Mouse (Mus musculus) MEL (cell line): ENCODE measurements around the gene Ccdc175.

Experiments used
- CHD2 ChIP-seq: IDR thresholded peaks from 2 replicates; pipeline ENCODE4 v1.6.1; 2011; ENCODE audit warnings: low read length, improper control_type of control experiment
- CTCF ChIP-seq, 3 experiments: IDR thresholded peaks in 2 of 3; conservative IDR thresholded peaks in 1 of 3; 2 replicates each; pipeline ENCODE4 v1.5.1; 2011 to 2012; ENCODE audit warnings: low read length in 3 of 3, low read depth in 2 of 3, mild to moderate bottlenecking in 2 of 3, improper control_type of control experiment in 1 of 3, inconsistent platforms in 1 of 3, mixed read lengths in 1 of 3, moderate library complexity in 1 of 3; ENCODE audit not compliant: control insufficient read depth in 1 of 3, insufficient read depth in 1 of 3, poor library complexity in 1 of 3, severe bottlenecking in 1 of 3
- NRF1 ChIP-seq: IDR thresholded peaks from 2 replicates; pipeline ENCODE4 v1.6.1; 2014; ENCODE audit warnings: low read depth, mild to moderate bottlenecking, inconsistent platforms, low read length, improper control_type of control experiment, moderate library complexity; ENCODE audit not compliant: poor library complexity, insufficient read depth, severe bottlenecking
- POLR2A ChIP-seq, 2 experiments: IDR thresholded peaks; 2 replicates each; pipeline ENCODE4 v1.6.1; 2011 to 2012; ENCODE audit warnings: low read length in 2 of 2, mild to moderate bottlenecking in 2 of 2, control low read depth in 1 of 2, improper control_type of control experiment in 1 of 2, low read depth in 1 of 2, moderate library complexity in 1 of 2; ENCODE audit not compliant: control insufficient read depth in 1 of 2, insufficient read depth in 1 of 2, poor library complexity in 1 of 2

DNA sequence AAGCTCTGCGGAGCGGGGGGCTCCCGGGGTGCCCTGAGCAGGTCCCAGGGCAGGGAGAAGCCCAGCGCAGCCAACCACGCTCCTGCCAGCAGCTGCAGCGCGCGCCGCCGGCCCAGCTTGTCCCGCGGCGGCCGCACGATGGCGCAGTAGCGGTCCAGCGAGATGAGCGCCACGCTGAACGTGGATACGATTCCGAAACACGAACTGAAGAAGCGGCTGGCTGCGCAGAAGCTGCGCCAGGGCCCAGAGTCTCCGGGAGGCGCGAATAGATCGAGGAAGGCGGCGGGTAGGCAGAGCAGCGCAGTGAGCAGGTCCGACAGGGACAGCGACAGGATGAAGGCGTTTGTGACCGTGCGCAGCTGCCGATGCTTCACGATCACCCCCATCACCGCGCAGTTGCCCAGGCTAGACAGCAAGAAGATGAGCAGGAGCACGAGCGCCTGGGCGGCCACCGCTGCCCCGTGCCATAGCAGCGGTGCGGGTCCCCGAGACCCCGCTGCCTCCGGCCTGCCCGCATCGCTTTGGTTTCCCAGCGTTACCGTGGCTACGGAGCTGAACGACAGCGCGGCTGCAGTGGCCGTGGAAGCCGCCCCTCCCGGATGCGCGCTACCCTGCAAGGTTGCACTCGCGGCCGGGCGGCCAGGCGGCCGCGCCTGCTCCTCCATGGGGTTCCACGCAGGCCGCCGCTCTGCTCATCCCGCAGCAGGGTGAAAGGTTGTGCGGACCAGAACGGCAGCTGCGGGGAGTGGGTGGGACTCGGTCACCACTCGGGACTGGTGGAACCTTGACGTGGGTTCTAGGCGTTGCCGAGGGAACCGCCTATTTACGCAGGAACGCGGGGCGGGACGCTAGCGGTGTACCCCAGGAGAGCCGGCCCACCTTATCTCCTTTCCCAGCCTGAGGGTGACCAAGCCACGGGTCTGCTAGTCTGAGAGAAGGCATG, 114.2 kb downstream of the Ccdc175 start, which contains the start of gene Gpr135:
- TF ChIP-seq NRF1 (no peak), CTCF (IDR thresholded peaks at IDR 0.05 in 2 of 3, conservative IDR thresholded peaks at IDR 0.05 in 1 of 3; ENCODE audit: control insufficient read depth in 1 of 3, insufficient read depth in 1 of 3, low read depth in 2 of 3, low read length in 3 of 3, poor library complexity in 1 of 3, severe bottlenecking in 1 of 3) (no peak), CHD2 (no peak), POLR2A (IDR thresholded peaks at IDR 0.05; ENCODE audit: control insufficient read depth in 1 of 2, insufficient read depth in 1 of 2, low read depth in 1 of 2, low read length in 2 of 2, poor library complexity in 1 of 2) (no peak; a peak in 1 of 4 replicates)
